Mouse (Mus musculus): ENCODE measurements around the gene Gm3138.
"Not testable (repeated sequence)": the region's sequence is repeated elsewhere in the genome, so short reads cannot be mapped to it uniquely, and the experiment has no call there.

Gene Gm3138

DNA sequence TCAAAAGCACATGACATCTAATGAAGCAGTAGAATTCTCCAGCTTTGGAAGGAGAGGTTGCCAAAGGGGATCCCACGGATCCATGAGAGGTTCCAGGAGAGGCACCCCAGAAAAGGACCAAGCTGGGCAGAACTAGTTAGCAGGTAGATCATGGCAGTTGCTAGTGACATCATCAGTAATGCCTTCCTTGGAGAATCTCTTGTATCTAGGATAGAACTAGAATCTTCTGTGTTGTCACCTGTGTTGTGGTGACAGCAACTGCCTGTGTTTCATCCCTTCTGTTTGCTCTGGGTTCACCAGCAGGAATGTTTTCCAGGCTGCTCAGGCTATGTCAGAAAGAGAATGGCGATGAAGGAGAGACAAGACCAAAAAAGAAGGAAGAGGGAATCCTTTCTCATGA is at the start of gene Gm3138:
Gene Gm3138, plus strand, starts transcription at position 301 of the 400 bp plus-strand sequence.
- not testable (repeated sequence) for DNase-seq (ENCODE audit: low spot score)

DNA sequence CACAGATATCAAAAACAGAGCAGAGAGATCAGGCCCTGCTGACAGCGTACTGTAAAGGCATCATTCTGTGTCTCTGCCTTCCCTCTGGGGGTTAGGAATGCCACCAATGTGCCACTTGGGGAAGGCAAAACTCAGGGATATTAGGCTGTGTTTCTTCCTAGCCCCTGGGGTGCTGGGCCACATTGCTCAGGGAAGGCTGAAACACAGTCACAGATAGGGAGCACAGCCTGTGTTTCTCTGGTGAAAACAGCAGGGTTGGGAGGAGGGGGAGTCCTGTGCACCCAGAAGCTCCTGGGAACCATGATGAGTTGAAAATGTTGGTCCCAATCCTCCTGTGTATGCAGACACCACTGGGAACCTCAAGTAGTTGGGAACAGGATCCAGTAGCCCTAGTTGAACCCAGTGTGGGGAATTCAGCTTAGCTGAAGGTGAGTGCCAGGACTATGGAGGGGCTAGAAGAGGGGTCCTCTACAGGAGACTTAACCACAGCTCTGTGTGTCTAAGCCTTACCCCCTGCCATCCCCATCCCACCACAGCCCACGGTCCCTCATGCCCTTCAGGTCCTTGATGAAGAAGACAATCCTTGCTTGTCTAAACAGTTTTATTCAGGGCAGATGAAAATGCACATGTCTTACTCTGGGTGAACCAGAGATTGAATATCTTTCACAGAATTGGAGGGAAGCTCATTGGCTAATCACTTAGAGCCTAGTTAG is 20.0 kb downstream of the Gm3138 start:
- DNase-seq (ENCODE audit: low spot score): not testable (repeated sequence)

DNA sequence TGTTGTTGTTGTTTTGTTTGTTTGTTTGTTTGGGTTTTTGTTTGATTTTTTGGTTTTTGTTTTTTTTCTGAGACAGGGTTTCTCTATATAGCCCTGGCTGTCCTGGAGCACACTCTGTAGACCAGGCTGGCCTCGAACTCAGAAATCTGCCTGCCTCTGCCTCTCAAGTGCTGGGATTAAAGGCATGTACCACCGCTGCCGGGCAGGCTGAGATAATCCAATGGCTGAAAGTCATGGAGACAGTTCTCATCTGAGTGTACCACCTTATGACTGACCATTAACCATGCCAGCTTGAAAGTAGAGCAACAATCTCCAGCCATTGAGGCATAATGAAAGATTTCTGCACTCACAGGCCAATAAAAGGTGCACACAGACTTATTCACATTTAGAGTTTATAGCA is 30.4 kb downstream of the Gm3138 start:
- DNase-seq (ENCODE audit: low spot score): not testable (repeated sequence)
